Mouse (Mus musculus) heart, postnatal 25 days (tissue): ENCODE data around the gene Efcab5. TPM values are rescaled to one million over a fixed set of nuclear protein-coding genes. Genes with fewer than 3 reads are reported as not detected.
"Not testable (repeated sequence)": the region's sequence is repeated elsewhere in the genome, so short reads cannot be mapped to it uniquely, and the experiment has no call there.

Experiments
- DNase-seq: peaks from one replicate; pipeline ENCODE4 v3.0.0; 2022; ENCODE audit warnings: low spot score
- intact Hi-C: fragments of 180-260 bp; cut with DNase I; formaldehyde crosslinking; loops from one replicate; pipeline ENCODE4 v1.15.1; 2025
- total RNA-seq, 2 experiments: library from RNA; stranded (reverse); gene quantifications; 2 replicates each; pipeline ENCODE4 v1.2.3; 2021

Gene Efcab5
- total RNA-seq, 2 experiments from 2014 or later, result 0.25 to 0.65 TPM

- peak; percentile 42 for DNase-seq
- intact Hi-C loops, result loop anchor here (1.0 to 5.0 kb wide), 3 partner anchors 114 to 367 kb away; no protein-coding TSS in a partner anchor
Observed at GRCm38 (mm10) chr11:77100137-77100937, 88.4 kb downstream of the Efcab5 start.

- no peak for DNase-seq
- intact Hi-C loops, result loop anchor here (5.0 kb wide), 1 partner anchor 529 kb away; no protein-coding TSS in a partner anchor
Observed at GRCm38 (mm10) chr11:77098332-77098972, 90.3 kb downstream of the Efcab5 start.

DNA sequence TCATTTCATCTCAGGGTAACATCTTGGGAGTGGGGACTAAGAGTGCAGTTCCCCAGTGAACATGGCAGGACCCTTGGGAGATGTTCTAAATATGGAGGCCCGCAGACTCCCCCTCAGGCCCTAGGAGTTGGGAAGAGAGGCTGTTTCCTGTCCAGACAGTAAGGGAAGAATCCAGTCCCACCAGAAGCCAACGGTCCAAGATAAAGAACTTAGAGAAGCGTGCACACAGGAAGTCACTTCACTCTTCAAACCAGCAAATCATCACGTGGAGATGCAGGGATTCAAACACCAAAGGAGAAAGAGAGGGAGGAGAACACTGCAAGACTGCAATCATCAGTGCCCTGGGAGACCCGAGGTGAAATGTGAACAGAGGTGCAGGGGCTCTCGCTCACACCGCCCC, 91.8 kb downstream of the Efcab5 start:
- DNase-seq, result no peak
- intact Hi-C loops, result loop anchor here (5.0 kb wide), 1 partner anchor 530 kb away; no protein-coding TSS in a partner anchor

GRCm38 (mm10) chr11:77096581-77096980, 92.2 kb downstream of the Efcab5 start:
- intact Hi-C loops, result loop anchor here (5.0 kb wide), 1 partner anchor 531 kb away; no protein-coding TSS in a partner anchor
- no peak for DNase-seq

DNA sequence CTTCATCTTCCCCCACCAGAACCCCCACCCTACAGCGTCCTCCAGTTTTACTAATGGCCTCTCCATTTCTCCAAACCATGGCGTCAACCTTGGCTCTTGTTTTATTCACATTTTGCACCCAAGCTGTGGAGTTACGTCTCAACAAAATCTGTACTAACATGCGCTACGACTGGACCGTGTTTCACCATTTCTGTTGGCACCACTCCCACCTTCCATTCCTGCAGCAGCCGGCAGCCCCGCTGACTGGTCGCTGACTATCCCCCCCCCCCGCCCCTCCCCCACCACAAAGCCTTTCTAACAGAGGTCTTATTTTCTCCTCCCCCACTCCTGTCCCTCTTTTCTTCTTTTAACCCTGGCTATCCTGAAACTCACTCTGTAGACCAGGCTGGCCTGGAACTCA, 93.6 kb downstream of the Efcab5 start:
- no peak for DNase-seq
- intact Hi-C loops, result loop anchor here (5.0 kb wide), 1 partner anchor 532 kb away; no protein-coding TSS in a partner anchor

GRCm38 (mm10) chr11:77094136-77094535, 94.6 kb downstream of the Efcab5 start:
- DNase-seq, result no peak
- intact Hi-C loops, result no loop called here

DNA sequence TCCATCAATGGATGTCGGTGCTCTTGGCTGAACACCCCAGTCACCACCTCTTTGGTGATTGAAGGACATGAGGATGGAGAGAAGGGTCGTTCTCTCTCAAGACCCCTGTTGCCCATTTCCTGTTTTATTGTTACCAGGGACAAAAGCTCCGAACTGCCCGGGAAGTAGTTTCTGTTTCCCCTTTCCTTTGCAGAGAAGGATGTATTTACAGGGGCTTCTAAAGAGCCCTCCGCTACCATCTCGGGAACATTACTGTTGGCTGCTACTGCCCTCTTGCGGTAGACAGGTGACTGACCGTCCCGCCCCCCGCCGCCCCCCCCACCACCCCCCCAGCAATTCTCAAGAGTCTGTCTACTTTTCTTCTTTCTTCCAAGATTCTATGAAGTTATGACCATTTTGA, 95.6 kb downstream of the Efcab5 start:
- intact Hi-C loops, result loop anchor here (1.0 kb wide), 1 partner anchor 96 kb away; no protein-coding TSS in a partner anchor
- DNase-seq, result no peak

- DNase-seq, result no peak
- intact Hi-C loops, result no loop called here
Observed at GRCm38 (mm10) chr11:77089162-77089561, 99.6 kb downstream of the Efcab5 start.

DNA sequence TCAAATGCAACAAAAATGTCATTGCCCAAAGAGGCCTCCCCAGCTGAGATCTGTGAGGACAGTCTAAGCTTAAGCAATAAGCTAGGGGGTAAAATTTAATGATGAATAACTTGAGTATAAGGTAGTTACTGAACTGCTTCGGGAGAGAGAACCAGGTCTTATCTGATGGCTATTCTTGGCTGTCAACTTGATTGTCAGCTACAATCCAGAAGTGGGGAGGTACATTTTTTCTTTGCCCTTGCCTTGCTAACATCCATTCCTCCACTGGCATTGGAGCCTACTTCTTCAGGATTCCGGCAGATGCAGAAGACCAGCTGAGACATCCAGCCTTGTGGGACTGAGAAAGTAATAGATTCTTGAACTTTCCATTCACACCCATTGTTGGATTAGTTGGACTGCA, 101.8 kb downstream of the Efcab5 start:
- DNase-seq, result no peak
- intact Hi-C loops, result no loop called here

DNA sequence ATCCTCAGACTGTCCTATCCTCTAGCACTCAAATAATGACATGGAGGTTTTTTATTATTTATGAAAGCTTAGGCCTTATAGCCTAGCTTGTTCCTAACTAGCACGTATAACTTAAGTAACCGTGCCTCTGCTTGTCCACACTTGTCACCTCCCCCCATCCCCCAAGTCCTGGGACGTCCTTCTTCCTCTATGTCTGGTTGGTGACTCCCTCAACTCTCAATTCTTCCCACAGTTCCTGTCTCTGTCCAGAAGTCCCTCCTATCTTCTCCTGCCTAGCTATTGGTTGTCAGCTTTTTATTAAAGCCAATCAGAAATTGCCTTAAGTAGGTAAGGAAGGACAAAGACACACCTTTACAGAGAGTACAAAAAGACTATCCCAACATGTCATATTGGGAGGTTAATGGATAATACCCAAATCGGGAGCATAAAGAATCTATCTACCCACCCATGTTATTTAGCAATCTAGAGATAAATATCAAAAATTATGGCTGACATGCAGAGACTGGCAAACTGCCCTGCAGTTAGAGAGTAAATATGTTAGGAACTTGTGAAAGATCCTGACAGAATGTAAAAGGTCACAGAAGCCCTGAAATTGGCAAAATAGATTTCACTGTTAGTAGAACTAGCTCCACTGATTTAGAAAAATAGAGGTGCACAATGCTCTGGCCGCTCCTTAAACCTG, 104.6 kb downstream of the Efcab5 start:
- DNase-seq, result no peak
- intact Hi-C loops, result no loop called here

- DNase-seq, result no peak
- intact Hi-C loops, result no loop called here
Observed at GRCm38 (mm10) chr11:77079361-77079760, 109.4 kb downstream of the Efcab5 start.

GRCm38 (mm10) chr11:77078273-77079134, 110.3 kb downstream of the Efcab5 start, which contains the start of gene Nsrp1:
Nsrp1 (minus strand) TSS chr11:77078435.
- peak; percentile 89 for DNase-seq
- intact Hi-C loops, result no loop called here

GRCm38 (mm10) chr11:77077792-77078191, 111.0 kb downstream of the Efcab5 start:
- intact Hi-C loops, result no loop called here
- no peak for DNase-seq

GRCm38 (mm10) chr11:77077331-77077730, 111.4 kb downstream of the Efcab5 start:
- DNase-seq, intact Hi-C loops: not testable (repeated sequence)

DNA sequence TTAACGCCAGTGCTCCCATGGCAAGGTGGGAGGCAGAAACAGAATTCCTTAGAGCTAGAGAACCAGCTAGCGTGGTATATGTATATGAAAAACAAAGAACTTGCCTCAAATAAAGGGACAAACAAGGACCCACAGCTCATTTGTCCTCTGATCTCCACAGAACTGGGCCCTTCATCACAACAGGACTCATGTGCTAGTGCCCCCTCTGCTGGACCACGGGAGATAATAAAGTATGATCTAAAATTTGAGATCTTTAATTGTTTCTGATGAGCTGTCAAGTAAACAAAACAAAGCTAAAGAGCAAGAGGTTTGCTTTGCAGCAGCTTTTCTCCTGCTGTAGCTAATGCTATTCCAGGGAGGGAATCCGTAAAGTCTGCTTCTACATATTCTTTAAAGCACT, 118.0 kb downstream of the Efcab5 start:
- DNase-seq, result no peak
- intact Hi-C loops, result loop anchor here (5.0 kb wide), 1 partner anchor 73 kb away; the partner anchor contains the start of gene Slc6a4

DNA sequence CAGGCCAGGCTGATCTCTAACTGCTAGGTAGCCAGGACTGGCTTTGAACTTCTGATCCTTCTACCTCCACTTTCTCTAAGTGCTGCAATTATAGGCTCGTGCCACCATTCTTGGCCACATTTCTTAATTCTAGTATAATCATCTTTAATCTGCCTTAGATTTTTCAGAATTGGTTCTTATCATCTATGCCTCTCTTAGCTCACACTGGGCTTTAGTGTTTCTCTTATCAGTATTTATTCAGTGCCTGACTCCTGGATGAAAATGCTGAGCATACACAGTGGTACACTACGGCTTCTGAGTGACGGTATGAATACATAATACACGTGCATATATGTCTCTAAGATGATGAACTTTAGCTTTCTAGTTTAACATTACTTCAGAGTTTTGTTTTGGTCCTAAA, 119.9 kb downstream of the Efcab5 start:
- no peak for DNase-seq
- intact Hi-C loops, result no loop called here

DNA sequence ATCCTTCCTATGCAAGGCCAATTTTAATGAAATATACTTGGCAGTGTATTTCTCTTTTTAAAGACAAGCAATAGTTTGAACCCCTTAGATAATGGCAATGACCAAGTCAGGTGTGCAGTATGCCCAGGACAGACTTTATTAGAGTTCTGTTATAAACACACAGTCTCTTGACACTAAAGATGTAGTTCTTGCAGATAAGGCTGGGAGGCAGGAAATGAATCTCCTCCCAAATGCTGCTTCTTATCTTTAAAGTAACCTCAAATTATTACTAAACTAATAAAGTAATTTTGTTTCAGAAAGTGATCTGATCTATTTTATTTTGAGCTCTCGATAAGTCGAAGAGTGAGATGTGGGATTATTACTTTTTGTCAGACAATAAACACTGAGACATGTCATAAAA, 125.4 kb downstream of the Efcab5 start:
- no peak for DNase-seq
- intact Hi-C loops, result no loop called here

- DNase-seq, result no peak
- intact Hi-C loops, result no loop called here
Observed at GRCm38 (mm10) chr11:77061951-77062350, 126.8 kb downstream of the Efcab5 start.

DNA sequence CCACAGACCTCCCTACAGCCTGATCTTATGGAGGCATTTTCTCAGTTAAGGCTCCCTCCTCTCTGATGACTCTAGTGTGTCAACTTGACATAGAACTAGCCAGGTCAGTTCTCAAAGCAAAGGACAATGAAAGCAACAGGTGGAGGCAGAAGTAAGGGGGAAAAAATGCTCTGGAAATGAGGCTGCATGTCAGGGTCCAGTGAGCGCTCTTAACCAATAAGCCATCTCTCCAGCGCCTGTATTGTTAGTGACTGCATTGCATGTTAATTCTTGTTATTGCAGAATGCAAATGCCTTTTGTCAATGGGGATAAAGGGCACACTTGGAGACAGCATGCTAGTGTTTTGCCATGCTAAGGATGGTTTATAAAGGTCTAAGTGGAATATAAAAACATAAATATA, 146.0 kb downstream of the Efcab5 start:
- intact Hi-C loops, result no loop called here

More for the DNA sequence above, 146.0 kb downstream of the Efcab5 start:
- DNase-seq, result no peak
